Mouse (Mus musculus) stomach, embryonic 16.5 days (tissue): ENCODE measurements around the gene Npas3. TPM values are rescaled to one million over a fixed set of nuclear protein-coding genes. Genes with fewer than 3 reads are reported as not detected.

ENCODE experiments used
- ATAC-seq: fragments of 200-750 bp; cut with Nextera tagmentation; 2 replicates; pipeline ENCODE4 v1.8.0; 2017; ENCODE audit warnings: moderate number of reproducible peaks, moderate TSS enrichment; ENCODE audit not compliant: insufficient read depth, low FRiP score
- H3K27ac ChIP-seq: fragments of 300-500 bp; sonication (generic); 2 replicates; pipeline ENCODE4 v1.5.1; 2014; ENCODE audit warnings: low read length
- H3K27me3 ChIP-seq: fragments of 300-500 bp; sonication (generic); 2 replicates; pipeline ENCODE4 v1.6.1; 2014; ENCODE audit warnings: low read length, control low read depth, mixed read lengths; ENCODE audit not compliant: control insufficient read depth, insufficient read depth
- H3K36me3 ChIP-seq: fragments of 300-500 bp; sonication (generic); 2 replicates; pipeline ENCODE4 v1.6.1; 2014; ENCODE audit warnings: low read length; ENCODE audit not compliant: control insufficient read depth, insufficient read depth
- H3K4me1 ChIP-seq: fragments of 300-500 bp; sonication (generic); 2 replicates; pipeline ENCODE4 v1.6.1; 2014; ENCODE audit warnings: low read length, control low read depth, mixed read lengths; ENCODE audit not compliant: control insufficient read depth, insufficient read depth
- H3K4me2 ChIP-seq: fragments of 300-500 bp; sonication (generic); 2 replicates; pipeline ENCODE4 v1.6.1; 2014; ENCODE audit warnings: low read depth, low read length, mixed read lengths
- H3K4me3 ChIP-seq: fragments of 300-500 bp; sonication (generic); replicated peaks from 2 replicates; pipeline ENCODE4 v1.5.1; 2014; ENCODE audit warnings: mild to moderate bottlenecking, low read length
- H3K9ac ChIP-seq: fragments of 300-500 bp; sonication (generic); 2 replicates; pipeline ENCODE4 v1.6.1; 2014; ENCODE audit warnings: low read length
- H3K9me3 ChIP-seq: fragments of 300-500 bp; sonication (generic); replicated peaks from 2 replicates; pipeline ENCODE4 v1.6.1; 2016; ENCODE audit warnings: low read length, control low read depth; ENCODE audit not compliant: control insufficient read depth
- WGBS: fragments of 180-500 bp; shearing (Covaris S2); extraction: QIAGEN DNeasy Blood & Tissue Kit; methylation state at CpG from one replicate; pipeline ENCODE4 v1.1.7; 2014; 5-methylcytosine and 5-hydroxymethylcytosine counted together
- polyA plus RNA-seq: library from polyadenylated mRNA; unstranded; fragments of >200 nt; fragmentation: Nextera tagmentation; extraction: Ambion mirVana; gene quantifications from 2 replicates; pipeline ENCODE4 v1.2.1, GENCODE M21; 2015

Gene Npas3
- polyA plus RNA-seq, 1 experiment from 2014 or later, result 1.8 TPM

DNA sequence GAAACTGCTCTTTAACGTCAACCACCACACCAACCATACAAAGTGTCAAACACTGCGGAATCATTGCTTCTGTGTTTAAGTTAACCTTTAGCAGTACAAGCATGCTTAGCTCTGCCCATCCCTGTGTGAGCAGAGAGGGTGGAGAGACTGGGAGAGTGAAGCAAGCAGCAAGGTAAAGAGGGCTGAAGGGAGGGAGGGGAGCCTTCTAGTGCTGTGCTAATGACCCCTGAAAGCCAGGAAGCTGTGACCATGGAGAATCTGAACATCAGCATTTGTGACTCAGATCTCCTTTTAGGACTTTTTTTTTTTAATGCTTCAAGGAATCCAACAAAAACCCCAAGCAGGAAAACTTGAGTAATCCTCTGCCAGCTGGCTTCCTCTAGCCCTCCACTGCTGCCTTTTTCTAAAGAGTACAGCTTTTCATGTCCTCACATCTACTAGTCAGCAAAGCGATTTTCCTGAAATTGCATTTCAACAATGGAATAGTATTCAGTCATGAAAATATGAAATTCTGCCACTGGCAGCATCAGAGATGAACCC, 428.7 kb downstream of the Npas3 start:
- Histone ChIP-seq H3K36me3 (no peaks in the 10 kb centered on the region), H3K4me2 (no peak overlapping the region), H3K9ac (no peak overlapping the region), H3K27ac (no peak overlapping the region), H3K4me3 (no peak overlapping the region), H3K27me3 (no peaks in the 10 kb centered on the region), H3K9me3 (no peaks in the 10 kb centered on the region), H3K4me1 (no peaks in the 10 kb centered on the region)
- WGBS, result 47% methylated on average over 3 of the region's 3 CpGs
- ATAC-seq, result no peak

DNA sequence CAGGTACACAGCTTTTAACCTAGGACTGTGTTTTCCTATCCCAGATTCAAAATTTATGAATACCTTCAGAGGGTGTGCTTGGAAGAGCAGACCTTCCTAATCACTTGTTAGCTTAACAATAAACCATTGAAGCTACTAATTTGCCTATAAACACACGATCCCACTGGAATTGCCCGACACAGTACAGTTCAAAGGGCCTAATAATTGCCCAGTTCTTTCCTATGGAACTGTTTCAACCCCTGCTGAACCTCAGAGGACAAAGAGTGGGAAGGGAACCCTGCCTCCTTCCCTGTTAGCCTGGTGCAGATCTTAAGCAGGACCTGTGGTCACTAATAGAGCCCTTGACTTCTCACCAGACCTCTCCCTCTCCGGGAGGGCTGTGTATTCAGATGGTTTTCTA, 429.7 kb downstream of the Npas3 start:
- Histone ChIP-seq H3K4me1 (no peaks in the 10 kb centered on the region), H3K27me3 (no peaks in the 10 kb centered on the region), H3K27ac (no peak overlapping the region), H3K36me3 (no peaks in the 10 kb centered on the region), H3K9ac (no peak overlapping the region), H3K9me3 (no peaks in the 10 kb centered on the region), H3K4me2 (no peak overlapping the region), H3K4me3 (no peak overlapping the region)
- no peak for ATAC-seq
- WGBS, result 73% methylated on average over 3 of the region's 3 CpGs

DNA sequence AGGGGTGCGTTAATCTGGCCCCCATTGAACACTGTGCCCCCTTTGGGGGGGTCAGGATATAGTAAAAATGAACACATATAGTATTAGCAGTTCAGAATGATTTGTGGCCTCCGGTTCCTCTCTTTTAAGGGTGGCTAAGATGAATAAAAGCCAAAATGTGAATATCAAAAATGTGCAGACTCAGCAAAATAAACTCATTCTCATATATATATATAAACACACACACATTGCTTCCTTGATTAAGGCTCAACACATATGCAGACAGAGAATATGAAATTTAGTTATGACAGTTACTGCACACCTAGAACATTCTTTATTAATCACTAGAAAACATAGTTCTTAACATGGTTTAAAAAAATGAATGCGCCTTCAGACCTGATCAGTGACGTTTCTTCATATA, 430.7 kb downstream of the Npas3 start:
- no peak for ATAC-seq
- Histone ChIP-seq H3K4me3 (no peak overlapping the region), H3K27me3 (no peaks in the 10 kb centered on the region), H3K9me3 (no peaks in the 10 kb centered on the region), H3K4me1 (no peaks in the 10 kb centered on the region), H3K9ac (no peak overlapping the region), H3K36me3 (no peaks in the 10 kb centered on the region), H3K27ac (no peak overlapping the region), H3K4me2 (no peak overlapping the region)
- WGBS, result 90% methylated on average over 4 of the region's 4 CpGs

DNA sequence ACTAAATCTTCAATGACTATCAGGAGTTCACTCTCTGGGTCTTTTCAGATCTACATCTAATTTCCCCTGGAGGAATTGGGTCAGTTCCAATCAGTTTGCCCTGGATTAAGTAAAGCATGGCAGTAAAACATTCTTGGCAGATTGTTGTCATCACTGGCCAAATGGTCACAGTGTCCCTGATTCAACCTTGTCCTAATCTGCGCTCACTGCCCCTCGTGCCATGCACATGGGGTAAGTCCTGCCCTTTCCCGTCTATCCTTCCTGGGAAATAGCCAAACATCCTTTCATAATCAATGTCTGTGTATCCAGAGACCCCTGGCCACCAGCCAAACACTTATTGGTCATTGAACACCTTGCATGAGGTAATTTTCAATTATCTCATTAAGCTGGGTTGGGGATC, 432.0 kb downstream of the Npas3 start:
- Histone ChIP-seq H3K36me3 (no peaks in the 10 kb centered on the region), H3K27me3 (no peaks in the 10 kb centered on the region), H3K4me2 (no peak overlapping the region), H3K9ac (no peak overlapping the region), H3K9me3 (no peaks in the 10 kb centered on the region), H3K27ac (no peak overlapping the region), H3K4me1 (no peaks in the 10 kb centered on the region), H3K4me3 (no peak overlapping the region)
- 72% methylated on average over 3 of the region's 3 CpGs for WGBS
- no peak for ATAC-seq

DNA sequence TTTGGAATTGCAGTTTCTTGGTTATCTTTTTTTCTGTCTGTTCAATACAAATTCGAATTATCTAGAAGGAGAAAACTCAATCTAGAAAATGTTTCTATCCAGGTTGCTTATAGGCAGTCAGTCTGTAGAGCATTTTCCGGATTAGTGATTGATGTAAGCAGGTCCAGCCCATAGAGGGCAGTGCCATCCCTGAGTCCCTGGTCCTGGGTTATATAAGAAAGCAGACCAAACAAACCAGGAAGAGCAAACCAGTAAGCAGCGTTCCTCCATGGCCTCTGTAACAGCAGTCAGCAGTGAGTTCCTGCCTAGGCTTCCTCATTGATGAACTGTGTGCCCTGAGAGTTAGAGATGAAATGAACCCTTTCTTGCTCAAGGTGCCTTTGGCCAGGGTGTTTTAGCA, 433.6 kb downstream of the Npas3 start:
- H3K9ac ChIP-seq, result no peak overlapping the region
- H3K4me3 ChIP-seq, result no peak overlapping the region
- no peaks in the 10 kb centered on the region for H3K27me3 ChIP-seq
- H3K4me1 ChIP-seq, result no peaks in the 10 kb centered on the region
- ATAC-seq, result no peak
- H3K9me3 ChIP-seq, result no peaks in the 10 kb centered on the region
- H3K4me2 ChIP-seq, result no peak overlapping the region
- 51% methylated on average over 3 of the region's 3 CpGs for WGBS
- H3K36me3 ChIP-seq, result no peaks in the 10 kb centered on the region
- no peak overlapping the region for H3K27ac ChIP-seq

DNA sequence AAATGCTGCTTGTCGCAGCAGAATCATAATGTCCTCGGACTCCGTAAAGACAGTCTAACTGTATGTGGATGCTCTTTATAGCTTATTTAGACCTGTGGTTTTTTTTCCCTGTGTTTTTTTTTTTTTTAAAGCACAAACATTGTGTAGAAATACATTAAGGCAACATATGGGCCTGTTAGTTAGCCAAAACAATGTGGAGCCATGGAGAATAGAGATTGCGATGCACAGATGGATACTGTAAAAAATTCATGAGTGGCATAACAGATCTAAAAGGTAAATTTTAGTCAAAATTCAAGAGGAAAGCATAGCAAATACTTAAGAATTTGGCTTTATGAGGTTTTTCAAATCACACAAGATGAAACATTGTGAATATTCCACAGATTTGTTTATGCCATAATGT, 444.0 kb downstream of the Npas3 start:
- WGBS, result 88% methylated on average over 4 of the region's 4 CpGs
- no peak overlapping the region for H3K9ac ChIP-seq
- H3K4me3 ChIP-seq, result no peak overlapping the region
- no peak for ATAC-seq
- H3K36me3 ChIP-seq, result no peaks in the 10 kb centered on the region
- no peak overlapping the region for H3K4me2 ChIP-seq
- no peaks in the 10 kb centered on the region for H3K4me1 ChIP-seq
- H3K27me3 ChIP-seq, result no peaks in the 10 kb centered on the region
- no peak overlapping the region for H3K27ac ChIP-seq
- H3K9me3 ChIP-seq, result no peaks in the 10 kb centered on the region

DNA sequence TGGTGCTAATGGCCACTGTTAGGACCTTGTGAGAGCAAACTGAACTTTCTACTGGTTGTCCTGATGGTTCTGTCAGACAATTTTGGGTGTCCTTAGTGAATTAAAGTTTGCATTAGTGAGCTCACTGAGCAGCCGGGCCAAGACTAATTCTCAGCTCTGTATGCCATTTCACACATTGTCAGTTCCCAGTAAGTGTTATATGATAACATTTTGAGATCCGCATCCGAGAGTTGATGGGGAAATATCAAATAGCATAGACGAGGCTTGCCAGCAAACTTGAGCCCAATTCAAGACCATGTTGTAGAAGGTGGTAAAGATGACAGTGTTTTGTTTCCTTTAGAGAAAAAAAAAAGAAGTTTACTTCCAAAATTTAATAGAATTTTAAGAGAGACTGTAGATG, 445.9 kb downstream of the Npas3 start:
- Histone ChIP-seq H3K36me3 (no peaks in the 10 kb centered on the region), H3K4me2 (no peak overlapping the region), H3K4me1 (no peaks in the 10 kb centered on the region), H3K27me3 (no peaks in the 10 kb centered on the region), H3K27ac (no peak overlapping the region), H3K9me3 (no peaks in the 10 kb centered on the region), H3K4me3 (no peak overlapping the region), H3K9ac (no peak overlapping the region)
- 79% methylated on average over 4 of the region's 4 CpGs for WGBS
- no peak for ATAC-seq

DNA sequence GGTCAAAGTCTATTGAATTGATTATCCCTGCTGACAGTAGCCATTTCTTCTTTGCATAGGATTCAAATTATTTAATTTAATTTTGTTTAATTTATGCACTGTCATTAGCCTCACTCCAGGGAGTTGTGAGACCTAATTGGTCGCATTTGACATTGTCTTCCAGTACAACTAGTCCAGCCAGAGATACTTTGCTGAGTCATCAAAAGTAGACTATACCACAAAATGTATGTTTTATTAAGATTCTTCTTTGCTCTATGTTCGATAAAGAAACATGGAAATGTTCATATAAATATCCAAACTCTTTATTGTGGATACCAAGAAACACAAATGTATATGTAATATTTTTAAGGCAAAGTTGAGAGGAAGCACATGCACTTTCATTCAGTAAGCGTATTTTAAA, 446.8 kb downstream of the Npas3 start:
- Histone ChIP-seq H3K9ac (no peak overlapping the region), H3K4me3 (no peak overlapping the region), H3K4me1 (no peaks in the 10 kb centered on the region), H3K4me2 (no peak overlapping the region), H3K9me3 (no peaks in the 10 kb centered on the region), H3K27ac (no peak overlapping the region), H3K27me3 (no peaks in the 10 kb centered on the region), H3K36me3 (no peaks in the 10 kb centered on the region)
- 87% methylated on average over 3 of the region's 3 CpGs for WGBS
- ATAC-seq, result no peak

DNA sequence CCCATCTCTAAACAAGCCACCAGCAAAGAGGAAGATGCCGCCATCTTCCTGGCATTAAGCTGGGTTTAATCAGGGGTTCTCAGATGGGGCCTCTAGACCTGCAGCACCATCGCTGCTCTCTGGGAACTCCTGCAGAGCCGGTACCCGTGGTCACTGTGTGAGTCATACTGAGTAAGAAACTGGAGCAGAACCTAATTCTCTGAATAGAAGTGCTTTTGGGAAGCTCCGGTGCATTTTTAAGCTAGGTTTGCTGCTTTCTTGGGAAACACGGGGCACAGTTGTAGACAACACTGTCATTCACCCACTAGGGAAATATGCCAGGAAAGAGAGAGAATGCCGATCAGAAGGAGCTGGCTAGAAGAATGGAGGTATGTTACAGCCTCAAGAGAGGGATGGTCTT, 449.2 kb downstream of the Npas3 start:
- no peak overlapping the region for H3K27ac ChIP-seq
- H3K27me3 ChIP-seq, result no peaks in the 10 kb centered on the region
- H3K4me3 ChIP-seq, result no peak overlapping the region
- WGBS, result 81% methylated on average over 7 of the region's 7 CpGs
- H3K4me1 ChIP-seq, result no peaks in the 10 kb centered on the region
- H3K4me2 ChIP-seq, result no peak overlapping the region
- no peaks in the 10 kb centered on the region for H3K36me3 ChIP-seq
- no peak overlapping the region for H3K9ac ChIP-seq
- no peak for ATAC-seq
- H3K9me3 ChIP-seq, result no peaks in the 10 kb centered on the region
